Mouse (Mus musculus) erythroblast, adult 5-6 weeks (primary cell): ENCODE data around the gene Eif6. TPM values are rescaled to one million over a fixed set of nuclear protein-coding genes. Genes with fewer than 3 reads are reported as not detected.
A peak's percentile ranks its signal among the peaks of the same experiment; 100 is the strongest.
"Not testable (repeated sequence)": the region's sequence is repeated elsewhere in the genome, so short reads cannot be mapped to it uniquely, and the experiment has no call there.

Source experiments
- ATAC-seq: replicated peaks from 2 replicates; pipeline ENCODE4 v1.8.0; 2016; ENCODE audit warnings: moderate number of reproducible peaks, mild to moderate bottlenecking, moderate TSS enrichment, inconsistent platforms; ENCODE audit not compliant: poor library complexity, low FRiP score, severe bottlenecking
- total RNA-seq, 2 experiments: library from RNA; stranded (forward) in 1 of 2; stranded (reverse) in 1 of 2; fragments of 150-400 nt in 1 of 2; fragments of 200-764, 138-1000 nt in 1 of 2; gene quantifications; 2 replicates each; pipeline versions ENCODE4 v1.2.3 to v1.2.4; 2015 to 2017; ENCODE audit warnings: low replicate concordance in 2 of 2

The Eif6 gene
- 20.4 and 58.3 TPM in 2 replicates for total RNA-seq (2015; ENCODE audit: low replicate concordance)
- total RNA-seq (2017; ENCODE audit: low replicate concordance), result 17.0 and 22.2 TPM in 2 replicates

GRCm38 (mm10) chr2:155826630-155827424 is at the start of gene Eif6:
Gene Eif6 (minus strand): TSS chr2:155826925.
- ATAC-seq, result peak; percentile 93

GRCm38 (mm10) chr2:155873636-155874035 is 46.9 kb upstream of the Eif6 start:
- ATAC-seq, result no peak

- ATAC-seq, result no peak
Observed at GRCm38 (mm10) chr2:155872930-155873507, 46.3 kb upstream of the Eif6 start.

- no peak for ATAC-seq
Observed at GRCm38 (mm10) chr2:155872486-155872885, 45.8 kb upstream of the Eif6 start.

GRCm38 (mm10) chr2:155869772-155870171 is 43.0 kb upstream of the Eif6 start:
- ATAC-seq, result no peak

- no peak for ATAC-seq
Observed at GRCm38 (mm10) chr2:155868320-155868719, 41.6 kb upstream of the Eif6 start.

GRCm38 (mm10) chr2:155863301-155863867 is 36.7 kb upstream of the Eif6 start:
- ATAC-seq, result no peak

- ATAC-seq, result no peak
Observed at GRCm38 (mm10) chr2:155862573-155863300, 36.0 kb upstream of the Eif6 start.

GRCm38 (mm10) chr2:155861581-155861980 is 34.9 kb upstream of the Eif6 start:
- no peak for ATAC-seq

- no peak for ATAC-seq
Observed at GRCm38 (mm10) chr2:155860102-155860501, 33.4 kb upstream of the Eif6 start.

GRCm38 (mm10) chr2:155852536-155852935 is 25.8 kb upstream of the Eif6 start:
- no peak for ATAC-seq

- ATAC-seq, result no peak
Observed at GRCm38 (mm10) chr2:155850120-155850519, 23.4 kb upstream of the Eif6 start.

GRCm38 (mm10) chr2:155849464-155849863 is 22.7 kb upstream of the Eif6 start:
- no peak for ATAC-seq

- ATAC-seq, result peak; percentile 80
Observed at GRCm38 (mm10) chr2:155848291-155848690, 21.6 kb upstream of the Eif6 start.

GRCm38 (mm10) chr2:155846930-155847329 is 20.2 kb upstream of the Eif6 start:
- no peak for ATAC-seq

- no peak for ATAC-seq
Observed at GRCm38 (mm10) chr2:155838961-155839360, 12.2 kb upstream of the Eif6 start.

- ATAC-seq, result no peak
Observed at GRCm38 (mm10) chr2:155837961-155838360, 11.2 kb upstream of the Eif6 start.

GRCm38 (mm10) chr2:155834732-155835131 is 8.0 kb upstream of the Eif6 start, which contains the start of gene Fam83c:
Gene Fam83c (minus strand): TSS chr2:155834854.
- no peak for ATAC-seq

GRCm38 (mm10) chr2:155832087-155832486 is 5.4 kb upstream of the Eif6 start:
- ATAC-seq, result not testable (repeated sequence)

GRCm38 (mm10) chr2:155831302-155831701 is 4.6 kb upstream of the Eif6 start:
- ATAC-seq, result no peak
